Mouse (Mus musculus) granulocyte monocyte progenitor cell, adult 5-6 weeks (primary cell): Measurements from ENCODE around the gene Slc6a12. TPM values are rescaled to one million over a fixed set of nuclear protein-coding genes. Genes with fewer than 3 reads are reported as not detected.

Experiments
- ATAC-seq: replicated peaks from 2 replicates; pipeline ENCODE4 v1.8.0; 2016; ENCODE audit warnings: mild to moderate bottlenecking, moderate TSS enrichment, inconsistent platforms; ENCODE audit not compliant: poor library complexity, severe bottlenecking
- total RNA-seq, 2 experiments: library from RNA; stranded (forward) in 1 of 2; stranded (reverse) in 1 of 2; fragments of 200-712, 200-1000 nt in 1 of 2; fragments of >200 nt in 1 of 2; fragmentation: Nextera tagmentation in 1 of 2; gene quantifications; 2 replicates each; pipeline ENCODE4 v1.2.3; 2014 to 2017

Slc6a12 gene
- total RNA-seq, 2 experiments from 2014 or later, result 1.1 to 1.3 TPM

DNA sequence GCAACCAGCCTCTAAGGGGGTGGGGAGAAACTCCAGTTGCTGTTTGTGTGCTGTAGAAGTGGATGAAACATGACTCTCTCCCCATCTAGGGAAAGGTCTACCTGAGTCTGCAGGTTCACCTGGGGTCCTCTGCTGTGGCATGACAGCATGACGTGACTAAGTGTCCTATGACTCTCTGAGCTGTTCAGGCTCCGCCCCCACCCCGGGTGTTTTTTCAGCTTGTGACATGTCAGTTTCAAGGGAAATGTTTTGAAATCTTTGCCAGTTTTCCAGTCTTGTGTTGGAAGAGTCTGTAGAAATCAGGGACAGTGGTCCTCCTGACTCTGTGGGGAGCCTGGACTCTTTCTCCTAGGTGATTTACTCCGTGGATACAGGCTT lies 4.4 kb upstream of the Slc6a12 start:
- ATAC-seq, result no peak

DNA sequence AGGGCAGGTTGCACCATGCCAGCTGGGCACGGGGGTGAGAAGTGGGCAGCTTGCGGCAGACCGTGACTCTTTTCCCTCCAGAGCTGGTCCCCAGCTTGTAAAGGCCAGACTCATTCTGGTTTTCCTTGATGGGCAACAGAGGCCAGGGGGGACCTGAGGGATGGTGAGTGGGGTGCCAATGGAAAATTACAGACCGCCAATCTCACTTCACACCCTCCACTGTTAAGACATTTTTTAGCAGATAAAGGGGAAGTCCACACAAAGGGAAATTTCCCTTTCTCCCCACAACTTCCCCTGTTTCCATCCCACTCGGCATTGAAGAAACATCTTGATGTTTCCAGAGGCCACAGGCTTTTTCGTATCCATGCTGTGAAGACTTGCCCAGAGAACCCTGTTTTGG lies 1.2 kb upstream of the Slc6a12 start:
- ATAC-seq, result peak; percentile 50

DNA sequence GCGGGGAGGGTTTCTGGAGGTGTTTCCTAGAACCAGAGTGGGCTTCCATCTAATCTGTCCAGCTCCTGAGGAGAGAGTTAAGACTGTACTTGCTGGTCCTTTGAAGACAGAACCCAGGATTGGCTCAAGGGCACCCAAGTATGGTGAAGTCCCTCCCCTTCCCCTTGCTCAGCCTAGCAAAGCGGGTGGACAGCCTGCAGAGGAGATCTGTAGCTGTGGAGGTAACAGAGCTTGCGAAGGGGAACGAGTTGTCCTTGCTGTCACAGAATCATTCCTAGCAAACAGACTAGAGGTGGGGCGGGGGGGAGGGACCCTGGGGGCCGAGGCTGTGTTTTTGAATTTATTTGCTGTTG lies 871 bp downstream of the Slc6a12 start:
- ATAC-seq, result no peak

DNA sequence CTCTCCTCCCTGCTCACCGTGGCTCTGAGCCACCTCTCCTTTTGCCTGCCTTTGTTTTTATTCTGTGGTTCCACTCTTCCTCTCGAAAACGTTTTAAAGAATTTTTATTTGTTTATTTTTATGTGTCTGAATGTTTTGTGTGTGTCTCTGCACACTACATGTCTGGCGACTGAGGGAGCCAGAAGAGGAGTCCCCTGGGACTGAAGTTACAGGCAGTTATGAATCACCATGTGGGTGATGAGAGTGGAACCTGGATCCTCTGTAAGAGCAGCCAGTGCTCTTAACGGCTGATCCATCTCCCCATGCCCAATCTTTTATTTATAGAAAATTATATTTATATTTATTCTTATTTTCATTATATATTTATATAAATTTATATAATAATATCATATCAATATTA lies 1.5 kb downstream of the Slc6a12 start:
- no peak for ATAC-seq

DNA sequence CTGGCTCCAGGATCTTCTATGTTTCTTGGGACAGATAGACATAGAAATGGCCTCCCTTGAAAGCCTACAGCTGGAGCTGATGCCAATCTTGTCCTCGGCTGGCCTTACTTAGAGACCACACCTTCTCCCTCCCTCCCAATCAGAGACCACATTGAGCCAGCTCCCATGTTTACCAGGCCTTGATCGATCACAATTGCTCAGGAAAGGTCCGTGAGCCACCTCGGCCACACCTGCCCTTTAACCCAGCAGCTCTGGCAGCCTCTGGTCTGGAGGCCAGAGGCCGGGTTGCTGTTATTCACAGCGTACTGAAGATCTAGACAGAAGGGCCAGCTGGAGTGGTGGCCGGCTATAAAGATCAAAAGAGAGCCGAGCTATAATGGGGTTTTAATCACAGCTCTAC lies 3.6 kb downstream of the Slc6a12 start:
- no peak for ATAC-seq

- ATAC-seq, result no peak
Measured at GRCm38 (mm10) chr6:121352276-121352675, 9.4 kb downstream of the Slc6a12 start.

DNA sequence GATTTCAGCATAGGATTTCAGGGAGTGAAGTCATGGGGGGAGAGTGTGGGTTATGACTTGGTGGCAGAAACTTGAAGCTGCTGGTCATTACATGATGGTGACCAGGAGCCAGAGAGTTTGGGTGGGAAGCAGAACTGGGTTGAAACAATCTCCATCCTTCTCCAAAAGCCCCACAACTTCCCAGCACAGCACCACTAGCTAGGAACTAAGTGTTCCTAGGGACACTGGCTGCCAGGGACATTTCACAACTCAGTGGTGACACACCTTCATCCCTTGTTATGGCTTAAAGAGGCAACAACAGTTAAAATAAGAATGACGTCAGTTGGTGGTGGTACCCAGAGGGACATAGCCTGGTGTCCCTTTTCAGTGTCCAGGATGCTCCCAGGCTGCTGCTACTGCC lies 13.2 kb downstream of the Slc6a12 start:
- ATAC-seq, result no peak

GRCm38 (mm10) chr6:121357232-121357631 lies 14.4 kb downstream of the Slc6a12 start:
- ATAC-seq, result no peak

GRCm38 (mm10) chr6:121363061-121363460 lies 20.2 kb downstream of the Slc6a12 start:
- no peak for ATAC-seq

GRCm38 (mm10) chr6:121363956-121364355 lies 21.1 kb downstream of the Slc6a12 start:
- no peak for ATAC-seq

DNA sequence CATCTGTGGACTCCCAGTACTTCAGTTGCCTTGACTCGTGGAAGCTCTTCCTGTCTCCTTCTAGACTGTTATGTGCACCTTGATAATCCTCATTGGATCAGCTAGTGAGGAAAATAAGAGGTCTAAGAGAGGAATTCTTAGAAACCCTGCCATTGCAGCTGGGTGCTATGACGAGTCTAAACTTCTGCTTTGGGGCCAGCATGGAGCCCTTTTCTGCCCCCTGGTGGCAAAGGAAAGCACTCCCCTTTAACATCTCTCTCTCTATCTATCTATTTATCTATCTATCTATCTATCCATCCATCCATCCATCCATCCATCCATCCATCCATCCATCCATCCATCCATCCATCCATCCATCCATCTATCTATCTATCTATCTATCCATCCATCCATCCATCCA lies 23.7 kb downstream of the Slc6a12 start:
- peak; percentile 89 for ATAC-seq

DNA sequence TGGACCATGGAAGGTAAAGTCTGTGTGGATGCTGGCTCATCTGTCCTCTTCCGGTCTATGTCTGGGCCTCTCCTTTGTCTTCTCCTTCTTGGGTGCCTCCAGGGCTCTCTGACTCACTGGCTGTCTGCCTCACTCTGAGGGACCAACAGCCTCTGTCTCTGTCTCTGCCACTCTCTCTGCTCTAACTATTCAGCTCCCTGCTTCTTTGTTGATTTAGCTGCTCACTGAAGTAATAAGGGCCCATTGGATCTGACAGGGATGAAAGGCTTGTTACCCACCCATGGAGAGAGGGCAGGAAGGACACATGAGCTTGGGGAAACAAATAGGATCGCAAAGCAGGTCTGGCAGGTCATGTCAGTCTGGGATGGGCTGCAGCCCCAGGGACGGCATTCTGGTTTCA lies 24.2 kb downstream of the Slc6a12 start:
- no peak for ATAC-seq

DNA sequence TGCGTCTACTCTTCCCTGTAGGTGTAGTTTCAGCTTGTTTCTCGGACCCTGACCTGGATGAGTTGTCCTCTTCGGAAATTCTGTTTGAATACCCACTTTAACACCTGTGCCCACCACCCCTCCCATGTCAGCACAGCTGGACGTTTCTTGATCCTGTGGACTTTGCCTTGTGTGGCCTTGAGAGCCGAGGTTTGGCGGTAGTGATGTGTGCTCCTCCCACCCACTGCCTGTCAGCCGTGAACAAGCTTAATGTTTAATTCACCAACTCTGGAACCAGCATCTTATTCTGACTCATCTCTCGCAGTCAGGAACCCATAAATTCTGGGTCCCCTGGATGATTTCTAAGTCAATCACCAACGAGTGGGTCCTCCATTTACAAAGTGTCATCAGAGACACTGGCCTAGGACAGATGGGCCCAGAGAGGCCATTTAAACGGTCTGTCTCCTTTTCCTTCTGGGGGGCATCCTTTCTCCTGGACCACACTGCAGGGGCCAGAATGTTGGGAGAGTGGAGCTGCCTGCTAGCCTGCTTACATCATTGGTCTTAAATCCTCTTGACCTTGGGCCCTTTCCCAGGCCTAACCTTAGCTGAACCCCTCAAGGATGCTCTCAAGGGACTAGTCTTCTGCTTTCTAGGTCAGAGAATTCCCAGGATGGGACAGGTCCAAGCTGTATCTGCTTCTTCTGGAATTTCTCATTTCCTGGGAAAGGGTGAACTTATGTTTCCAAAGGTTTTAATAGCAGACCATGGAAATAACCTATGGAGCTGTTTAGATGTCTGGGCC lies 28.5 kb downstream of the Slc6a12 start:
- no peak for ATAC-seq

DNA sequence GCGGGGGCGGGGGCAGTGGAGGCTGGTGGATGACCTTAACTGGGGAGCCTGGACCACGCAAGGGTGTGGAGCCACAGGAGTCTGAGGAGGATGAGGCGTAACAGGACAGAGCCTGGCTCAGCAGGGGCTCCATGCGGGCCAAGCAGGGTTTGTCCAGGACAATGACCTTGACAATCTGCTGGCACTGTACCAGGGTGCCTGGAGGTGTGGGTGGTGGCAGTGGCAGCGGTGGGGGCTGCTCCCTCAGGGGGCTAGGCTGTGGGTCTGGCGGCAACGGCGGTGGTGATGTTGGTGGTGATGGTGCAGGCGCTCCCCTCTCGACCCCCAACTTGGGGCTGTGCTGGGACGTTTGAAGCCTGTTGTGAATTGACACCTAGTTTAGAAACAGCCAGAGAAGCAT lies 33.3 kb downstream of the Slc6a12 start:
- ATAC-seq, result no peak

DNA sequence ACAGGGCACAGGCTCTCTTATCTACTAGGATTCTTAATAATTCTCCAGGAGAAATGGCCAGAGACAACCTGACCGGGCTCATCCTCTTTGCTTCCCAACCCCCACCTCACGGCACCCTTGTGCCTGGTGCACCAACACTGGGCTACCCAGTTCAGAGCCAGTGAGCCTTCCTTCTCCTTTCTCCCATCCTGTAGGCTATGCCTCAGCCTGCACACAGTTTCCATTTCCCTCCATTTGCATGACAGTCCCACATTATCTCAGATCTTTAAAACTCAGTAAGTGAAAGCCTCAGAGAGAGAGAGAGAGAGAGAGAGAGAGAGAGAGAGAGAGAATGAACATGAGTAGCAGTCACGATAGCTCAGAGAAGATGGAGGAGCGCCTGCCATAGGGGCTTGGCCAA lies 35.4 kb downstream of the Slc6a12 start:
- ATAC-seq, result no peak

- ATAC-seq, result no peak
Measured at GRCm38 (mm10) chr6:121380576-121380975, 37.7 kb downstream of the Slc6a12 start.

DNA sequence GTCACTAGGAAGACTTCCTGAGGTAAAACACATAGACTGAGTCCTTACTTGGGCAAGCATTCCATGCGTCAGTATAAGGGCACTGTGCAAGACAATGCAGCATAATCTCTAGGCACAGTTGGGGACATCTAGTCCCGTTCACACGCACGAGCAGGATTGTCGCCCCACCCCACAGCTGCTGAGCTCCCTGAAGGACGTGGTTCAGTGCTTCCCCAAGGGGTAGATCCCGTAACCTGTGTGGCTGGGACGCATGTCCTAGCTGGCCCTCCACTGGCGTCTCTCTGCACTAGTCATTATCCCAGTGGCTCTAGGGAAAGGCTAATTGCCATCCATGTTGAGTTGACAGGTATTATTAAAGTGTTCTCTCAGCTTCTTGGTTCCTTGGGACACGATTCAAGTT lies 39.2 kb downstream of the Slc6a12 start:
- ATAC-seq, result no peak

DNA sequence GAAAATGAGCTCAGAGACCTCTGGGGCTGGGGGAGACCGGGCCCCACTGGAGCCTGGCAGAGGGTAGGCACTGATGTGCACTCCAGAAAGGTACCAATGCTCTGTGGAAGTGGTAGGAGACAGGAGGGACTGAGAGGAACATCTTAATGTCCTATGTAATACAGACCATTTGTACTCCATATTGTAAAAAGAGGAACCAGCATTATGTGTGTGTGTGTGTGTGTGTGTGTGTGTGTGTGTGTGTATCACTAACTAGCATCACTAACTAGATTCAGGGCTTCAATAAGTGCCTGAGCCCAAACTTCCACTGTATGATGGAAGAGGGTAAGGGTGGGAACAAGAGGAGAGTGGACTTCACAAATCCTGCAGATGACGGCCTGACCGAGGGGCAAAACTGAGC lies 42.5 kb downstream of the Slc6a12 start:
- peak; percentile 62 for ATAC-seq

GRCm38 (mm10) chr6:121392610-121393252 lies 49.9 kb downstream of the Slc6a12 start:
- no peak for ATAC-seq

GRCm38 (mm10) chr6:121401140-121401539 lies 58.3 kb downstream of the Slc6a12 start:
- ATAC-seq, result no peak

- no peak for ATAC-seq
Measured at GRCm38 (mm10) chr6:121401826-121402660, 59.2 kb downstream of the Slc6a12 start.
